Mouse (Mus musculus) hindbrain, embryonic 11.5 days (tissue): Measurements from ENCODE around the gene Bend7. TPM values are rescaled to one million over a fixed set of nuclear protein-coding genes. Genes with fewer than 3 reads are reported as not detected.

Experiments
- ATAC-seq: fragments of 200-750 bp; cut with Nextera tagmentation; 2 replicates; pipeline ENCODE4 v1.8.0; 2017; ENCODE audit warnings: mild to moderate bottlenecking, moderate TSS enrichment, moderate library complexity; ENCODE audit not compliant: low FRiP score
- DNase-seq: peaks from one replicate; pipeline ENCODE4 v3.0.0-alpha.2; 2015; ENCODE audit warnings: low spot score
- H3K27ac ChIP-seq: fragments of 300-500 bp; sonication (generic); 2 replicates; pipeline ENCODE4 v1.5.1; 2014; ENCODE audit warnings: mild to moderate bottlenecking, low read depth, low read length
- H3K27me3 ChIP-seq: fragments of 300-500 bp; sonication (generic); 2 replicates; pipeline ENCODE4 v1.6.1; 2014; ENCODE audit warnings: mild to moderate bottlenecking, low read length, moderate library complexity, mixed read lengths; ENCODE audit not compliant: control insufficient read depth, insufficient read depth
- H3K36me3 ChIP-seq: fragments of 300-500 bp; sonication (generic); 2 replicates; pipeline ENCODE4 v1.6.1; 2014; ENCODE audit warnings: mild to moderate bottlenecking, low read length, moderate library complexity, mixed read lengths; ENCODE audit not compliant: control insufficient read depth, insufficient read depth
- H3K4me1 ChIP-seq: fragments of 300-500 bp; sonication (generic); replicated peaks from 2 replicates; pipeline ENCODE4 v1.6.1; 2014; ENCODE audit warnings: low read length, mixed read lengths; ENCODE audit not compliant: control insufficient read depth, insufficient read depth
- H3K4me2 ChIP-seq: fragments of 300-500 bp; sonication (generic); replicated peaks from 2 replicates; pipeline ENCODE4 v1.6.1; 2014; ENCODE audit warnings: mild to moderate bottlenecking, low read depth, low read length
- H3K4me3 ChIP-seq: fragments of 300-500 bp; sonication (generic); 2 replicates; pipeline ENCODE4 v1.5.1; 2014; ENCODE audit warnings: low read depth, low read length
- H3K9ac ChIP-seq: fragments of 300-500 bp; sonication (generic); 2 replicates; pipeline ENCODE4 v1.6.1; 2014; ENCODE audit warnings: low read depth, low read length
- H3K9me3 ChIP-seq: fragments of 300-500 bp; sonication (generic); 2 replicates; pipeline ENCODE4 v1.6.1; 2016; ENCODE audit warnings: low read length; ENCODE audit not compliant: control insufficient read depth
- WGBS: fragments of 180-500 bp; shearing (Covaris S2); extraction: QIAGEN DNeasy Blood & Tissue Kit; methylation state at CpG from one replicate; pipeline ENCODE4 v1.1.7; 2014; 5-methylcytosine and 5-hydroxymethylcytosine counted together
- polyA plus RNA-seq: library from polyadenylated mRNA; unstranded; fragments of >200 nt; fragmentation: Nextera tagmentation; extraction: Ambion mirVana; gene quantifications from 2 replicates; pipeline ENCODE4 v1.2.1, GENCODE M21; 2014

Bend7 gene
- polyA plus RNA-seq, 1 experiment from 2014 or later, result 5.0 TPM

DNA sequence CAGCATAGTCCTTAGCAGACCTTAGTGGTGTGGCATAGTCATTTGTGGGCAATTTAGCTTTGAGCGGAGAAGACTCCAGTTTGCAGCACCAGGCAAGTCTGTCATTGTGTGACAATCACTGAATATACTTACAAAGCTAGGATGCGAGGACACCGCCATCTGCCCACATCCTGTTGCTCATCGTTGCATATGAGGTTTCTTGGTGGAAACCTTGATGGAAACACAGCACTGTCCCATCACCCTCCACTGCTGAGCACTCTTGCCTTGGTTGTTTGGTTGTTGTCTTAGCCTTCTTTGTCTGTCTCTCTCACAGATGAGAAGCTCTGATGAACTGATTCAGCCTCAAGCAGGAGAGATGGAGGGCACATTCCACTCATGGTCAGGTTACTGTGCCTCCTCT is 12.5 kb downstream of the Bend7 start:
- no peak overlapping the region for H3K9ac ChIP-seq
- no peaks in the 10 kb centered on the region for H3K4me1 ChIP-seq
- no peaks in the 10 kb centered on the region for H3K9me3 ChIP-seq
- H3K27me3 ChIP-seq, result no peaks in the 10 kb centered on the region
- no peak overlapping the region for H3K4me2 ChIP-seq
- ATAC-seq, result no peak
- H3K27ac ChIP-seq, result no peak overlapping the region
- WGBS, result 92% methylated on average over 4 of the region's 4 CpGs
- H3K36me3 ChIP-seq, result no peaks in the 10 kb centered on the region
- H3K4me3 ChIP-seq, result no peak overlapping the region
- no peak for DNase-seq

DNA sequence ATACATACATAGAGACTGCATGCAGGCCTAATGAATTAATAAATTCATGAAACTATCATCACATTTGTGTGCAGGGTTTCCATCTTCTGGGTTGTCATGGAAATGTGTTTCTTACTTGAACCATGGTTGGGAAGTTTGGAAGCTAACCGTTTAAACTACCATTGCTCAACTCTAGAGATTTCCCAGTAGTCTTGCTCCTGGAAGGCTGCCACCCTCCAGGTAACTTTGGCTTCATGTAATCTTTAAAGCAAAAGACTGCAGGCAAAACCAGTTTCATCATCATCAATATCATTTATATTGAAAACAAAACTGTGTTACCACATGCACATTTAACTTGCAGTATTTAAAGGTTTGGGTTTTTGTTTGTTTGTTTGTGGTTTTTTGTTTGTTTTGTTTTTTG is 16.3 kb downstream of the Bend7 start:
- Histone ChIP-seq H3K27ac (no peak overlapping the region), H3K4me1 (no peaks in the 10 kb centered on the region), H3K4me2 (no peak overlapping the region), H3K9ac (no peak overlapping the region), H3K36me3 (no peaks in the 10 kb centered on the region), H3K4me3 (no peak overlapping the region), H3K27me3 (no peaks in the 10 kb centered on the region), H3K9me3 (no peaks in the 10 kb centered on the region)
- no peak for ATAC-seq
- no peak for DNase-seq
- WGBS, result 82% methylated on average over 1 of the region's 1 CpGs

DNA sequence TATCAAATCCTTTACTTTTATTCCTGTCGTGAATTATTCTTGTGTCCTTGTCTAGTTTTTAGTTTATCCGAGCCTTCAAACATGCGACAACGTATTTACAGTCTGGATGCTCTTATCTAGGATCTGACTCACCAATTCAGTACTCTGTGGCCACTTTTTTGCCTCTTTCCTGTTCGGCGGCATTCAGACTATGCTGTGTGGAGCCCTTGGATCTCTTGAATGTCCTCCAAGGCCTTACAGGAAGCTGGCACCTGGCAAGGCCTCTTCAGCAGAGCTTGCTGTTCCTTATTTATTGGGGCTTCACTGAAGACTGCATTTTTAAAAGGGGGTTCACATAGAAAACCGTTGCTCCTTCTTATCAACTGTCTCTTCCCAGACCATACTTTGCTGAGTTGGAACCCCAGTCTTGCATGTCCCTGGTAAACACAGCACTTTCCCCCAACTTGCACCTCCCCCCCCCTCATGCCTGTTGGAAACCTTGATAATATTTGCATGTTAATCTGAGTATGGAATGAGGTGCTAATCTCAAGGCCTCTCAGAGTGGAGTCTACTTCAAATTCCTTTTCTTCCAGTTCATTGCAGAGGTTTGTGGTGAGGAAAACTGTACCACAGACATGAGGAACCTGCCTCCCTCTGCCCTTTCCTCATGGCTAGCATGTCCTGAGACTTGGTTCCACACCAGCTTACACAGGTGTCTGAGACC is 18.6 kb downstream of the Bend7 start:
- H3K4me3 ChIP-seq, result no peak overlapping the region
- H3K27ac ChIP-seq, result no peak overlapping the region
- ATAC-seq (no peak), DNase-seq (no peak)
- no peak overlapping the region for H3K9ac ChIP-seq
- no peaks in the 10 kb centered on the region for H3K36me3 ChIP-seq
- no peaks in the 10 kb centered on the region for H3K27me3 ChIP-seq
- H3K4me1 ChIP-seq, result no peaks in the 10 kb centered on the region
- 91% methylated on average over 7 of the region's 7 CpGs for WGBS
- no peak overlapping the region for H3K4me2 ChIP-seq
- H3K9me3 ChIP-seq, result no peaks in the 10 kb centered on the region

GRCm38 (mm10) chr2:4736798-4737155 is 19.1 kb downstream of the Bend7 start:
- Histone ChIP-seq H3K4me2 (no peak overlapping the region), H3K4me1 (no peaks in the 10 kb centered on the region), H3K4me3 (no peak overlapping the region), H3K27ac (no peak overlapping the region), H3K36me3 (no peaks in the 10 kb centered on the region), H3K9me3 (no peaks in the 10 kb centered on the region), H3K27me3 (no peaks in the 10 kb centered on the region), H3K9ac (no peak overlapping the region)
- DNase-seq, result no peak
- ATAC-seq, result no peak
- WGBS, result 88% methylated on average over 4 of the region's 4 CpGs

GRCm38 (mm10) chr2:4751918-4752317 is 34.3 kb downstream of the Bend7 start:
- no peak for DNase-seq

DNA sequence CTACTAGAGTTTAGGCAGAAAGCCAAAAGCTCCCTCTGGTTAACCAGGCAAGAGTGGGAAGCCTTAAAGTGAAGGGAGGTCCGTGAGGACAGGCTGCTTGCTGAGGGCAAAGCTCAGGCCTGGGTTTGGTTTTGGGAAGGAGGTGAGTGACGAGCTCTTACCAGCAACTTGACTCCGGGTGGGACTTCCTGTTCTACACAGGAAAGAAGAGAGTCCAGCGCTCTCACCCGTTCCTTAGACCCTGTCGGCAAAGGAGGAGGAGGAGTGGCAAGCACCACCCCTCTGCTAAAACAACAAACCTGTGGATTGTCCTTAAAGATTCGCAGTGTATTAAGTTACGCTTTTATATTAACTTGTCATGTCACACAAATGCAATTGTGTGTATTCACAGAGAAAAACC is 38.1 kb downstream of the Bend7 start:
- Histone ChIP-seq H3K27me3 (no peaks in the 10 kb centered on the region), H3K36me3 (no peaks in the 10 kb centered on the region), H3K9ac (no peak overlapping the region), H3K4me1 (no peaks in the 10 kb centered on the region), H3K4me2 (no peak overlapping the region), H3K4me3 (no peak overlapping the region), H3K27ac (no peak overlapping the region), H3K9me3 (no peaks in the 10 kb centered on the region)
- WGBS, result 79% methylated on average over 8 of the region's 8 CpGs
- ATAC-seq, result no peak
- no peak for DNase-seq

More at GRCm38 (mm10) chr2:4751918-4752317, 34.3 kb downstream of the Bend7 start:
- Histone ChIP-seq H3K9me3 (no peaks in the 10 kb centered on the region), H3K36me3 (no peaks in the 10 kb centered on the region), H3K4me2 (no peak overlapping the region), H3K4me1 (no peaks in the 10 kb centered on the region), H3K27ac (no peak overlapping the region), H3K4me3 (no peak overlapping the region), H3K27me3 (no peaks in the 10 kb centered on the region), H3K9ac (no peak overlapping the region)
- ATAC-seq, result no peak
- WGBS, result 85% methylated on average over 6 of the region's 6 CpGs

- WGBS, result 87% methylated on average over 3 of the region's 3 CpGs
- Histone ChIP-seq H3K27ac (no peak overlapping the region), H3K9me3 (no peaks in the 10 kb centered on the region), H3K27me3 (no peaks in the 10 kb centered on the region), H3K9ac (no peak overlapping the region), H3K4me2 (no peak overlapping the region), H3K4me1 (no peaks in the 10 kb centered on the region), H3K36me3 (no peaks in the 10 kb centered on the region), H3K4me3 (no peak overlapping the region)
- ATAC-seq (no peak), DNase-seq (no peak)
These were observed 39.6 kb downstream of the Bend7 start for GRCm38 (mm10) chr2:4757218-4757617.

GRCm38 (mm10) chr2:4760741-4761140 is 43.1 kb downstream of the Bend7 start:
- Histone ChIP-seq H3K36me3 (no peaks in the 10 kb centered on the region), H3K9ac (no peak overlapping the region), H3K27ac (no peak overlapping the region), H3K4me1 (no peaks in the 10 kb centered on the region), H3K4me2 (no peak overlapping the region), H3K9me3 (no peaks in the 10 kb centered on the region), H3K4me3 (no peak overlapping the region), H3K27me3 (no peaks in the 10 kb centered on the region)
- WGBS, result 77% methylated on average over 5 of the region's 5 CpGs
- DNase-seq, result no peak
- no peak for ATAC-seq

GRCm38 (mm10) chr2:4761906-4762305 is 44.3 kb downstream of the Bend7 start:
- WGBS, result 85% methylated on average over 5 of the region's 5 CpGs
- Histone ChIP-seq H3K27me3 (no peaks in the 10 kb centered on the region), H3K36me3 (no peaks in the 10 kb centered on the region), H3K27ac (no peak overlapping the region), H3K4me3 (no peak overlapping the region), H3K9me3 (no peaks in the 10 kb centered on the region), H3K4me2 (no peak overlapping the region), H3K4me1 (no peaks in the 10 kb centered on the region), H3K9ac (no peak overlapping the region)
- ATAC-seq, result no peak
- no peak for DNase-seq
